Mouse (Mus musculus) lung, postnatal 0 days (tissue): ENCODE measurements at regions not wholly inside any gene's neighbourhood (a gene's known extent, or its start where the extent isn't known, plus 50 kb on each side); places are given as distances from the start of the nearest gene placed in this dataset.
A peak's percentile ranks its signal among the peaks of the same experiment; 100 is the strongest.

Source experiments
- ATAC-seq: fragments of 200-750 bp; cut with Nextera tagmentation; 2 replicates; pipeline ENCODE4 v1.8.0; 2017; ENCODE audit warnings: moderate library complexity
- DNase-seq: peaks from one replicate; pipeline ENCODE4 v3.0.0-alpha.2; 2016; ENCODE audit warnings: low spot score
- H3K27ac ChIP-seq: fragments of 300-500 bp; sonication (generic); 2 replicates; pipeline ENCODE4 v1.5.1; 2014; ENCODE audit warnings: antibody characterized with exemption, mild to moderate bottlenecking, low read length, mixed read lengths
- H3K27me3 ChIP-seq: fragments of 300-500 bp; sonication (generic); replicated peaks from 2 replicates; pipeline ENCODE4 v1.6.1; 2014; ENCODE audit warnings: low read length, mixed read lengths; ENCODE audit not compliant: insufficient read depth
- H3K36me3 ChIP-seq: fragments of 300-500 bp; sonication (generic); 2 replicates; pipeline ENCODE4 v1.6.1; 2014; ENCODE audit warnings: low read length, mixed read lengths; ENCODE audit not compliant: insufficient read depth
- H3K4me1 ChIP-seq: fragments of 300-500 bp; sonication (generic); 2 replicates; pipeline ENCODE4 v1.6.1; 2014; ENCODE audit warnings: antibody characterized with exemption, low read depth, low read length, mixed read lengths; ENCODE audit not compliant: insufficient read depth
- H3K4me2 ChIP-seq: fragments of 300-500 bp; sonication (generic); replicated peaks from 2 replicates; pipeline ENCODE4 v1.6.1; 2014; ENCODE audit warnings: low read depth, mild to moderate bottlenecking, low read length, moderate library complexity, mixed read lengths
- H3K4me3 ChIP-seq: fragments of 300-500 bp; sonication (generic); 2 replicates; pipeline ENCODE4 v1.5.1; 2014; ENCODE audit warnings: low read depth, low read length
- H3K9ac ChIP-seq: fragments of 300-500 bp; sonication (generic); replicated peaks from 2 replicates; pipeline ENCODE4 v1.6.1; 2014; ENCODE audit warnings: low read depth, mild to moderate bottlenecking
- H3K9me3 ChIP-seq: fragments of 300-500 bp; sonication (generic); 2 replicates; pipeline ENCODE4 v1.6.1; 2016; ENCODE audit warnings: low read length, mixed read lengths
- CTCF ChIP-seq: IDR thresholded peaks from 2 replicates; pipeline ENCODE4 v1.5.1; 2016; ENCODE audit warnings: antibody characterized with exemption, mild to moderate bottlenecking
- EP300 ChIP-seq: IDR thresholded peaks from 2 replicates; pipeline ENCODE4 v1.6.1; 2016; ENCODE audit warnings: antibody characterized with exemption, mild to moderate bottlenecking, control low read depth
- WGBS: fragments of 180-500 bp; shearing (Covaris S2); extraction: QIAGEN DNeasy Blood & Tissue Kit; methylation state at CpG from one replicate; pipeline ENCODE4 v1.1.7; 2014; 5-methylcytosine and 5-hydroxymethylcytosine counted together

DNA sequence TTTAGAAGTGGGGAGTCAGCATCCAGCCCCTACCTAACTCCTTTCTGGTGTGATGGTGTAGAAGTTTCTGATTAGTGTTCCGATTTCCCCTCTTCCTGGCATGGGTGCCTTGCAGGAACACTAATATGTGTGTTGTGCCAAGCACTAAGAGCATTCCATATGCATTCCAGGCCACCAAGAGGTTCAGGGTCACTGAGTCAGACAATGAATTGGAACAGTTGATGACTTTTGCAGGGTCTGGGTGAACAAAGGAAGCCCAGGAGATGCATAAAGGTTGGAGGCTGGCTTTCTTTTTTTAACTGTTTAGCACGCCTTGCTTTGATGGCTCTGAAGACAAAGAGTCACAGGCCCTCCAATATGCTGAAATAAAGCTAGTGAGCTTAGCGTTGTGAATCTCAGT lies 244.3 kb upstream of the Thbs1 start:
- Histone ChIP-seq H3K4me1 (no peaks in the 10 kb centered on the region), H3K36me3 (no peaks in the 10 kb centered on the region), H3K9ac (no peak overlapping the region), H3K4me2 (no peak overlapping the region), H3K27ac (no peak overlapping the region), H3K27me3 (no peaks in the 10 kb centered on the region), H3K4me3 (no peak overlapping the region), H3K9me3 (no peaks in the 10 kb centered on the region)
- WGBS, result 51% methylated on average over 3 of the region's 3 CpGs
- ATAC-seq (peak; percentile 47), DNase-seq (peak; percentile 53)
- no peak for TF ChIP-seq EP300

- no peak for DNase-seq
Observed at GRCm38 (mm10) chr2:117868857-117869256, 242.8 kb upstream of the Thbs1 start.

DNA sequence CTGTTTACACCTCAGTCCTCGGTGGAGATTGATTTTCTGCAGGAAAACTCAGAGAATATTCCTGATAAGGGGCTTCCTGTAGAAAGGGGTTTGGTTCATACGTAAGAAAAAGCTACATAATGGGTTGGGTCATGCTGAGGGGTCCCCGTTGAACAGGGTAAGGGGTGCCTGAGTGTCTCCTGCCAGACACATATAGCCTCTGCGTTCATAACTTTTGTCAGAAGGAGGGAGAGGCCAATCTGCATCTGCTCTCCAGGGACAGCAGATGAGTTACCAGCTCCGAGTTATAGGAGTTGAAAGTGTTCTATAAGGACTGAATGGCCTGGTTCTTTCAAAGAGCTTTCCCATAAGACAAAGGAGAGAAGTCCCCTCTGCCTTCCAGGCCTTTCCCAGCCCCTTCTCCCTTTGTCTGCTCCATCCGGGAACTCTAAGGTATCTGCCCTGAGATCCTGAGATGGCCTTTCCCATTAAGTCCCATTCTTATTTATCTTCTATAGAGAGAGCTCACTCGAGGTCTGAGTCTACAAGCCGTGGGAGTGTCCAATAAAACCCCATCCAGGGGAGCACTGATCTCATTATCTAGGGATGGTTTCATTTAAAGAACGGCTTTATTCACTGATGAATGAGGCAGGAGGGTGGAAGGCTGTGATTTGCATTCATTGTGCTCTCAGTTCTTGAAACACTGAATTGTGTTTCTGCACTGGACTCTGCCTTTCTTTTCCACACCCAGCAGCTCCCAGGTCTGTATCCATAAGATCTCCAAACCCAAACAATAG lies 240.0 kb upstream of the Thbs1 start:
- Histone ChIP-seq H3K4me1 (no peaks in the 10 kb centered on the region), H3K27me3 (no peaks in the 10 kb centered on the region), H3K9ac (no peak overlapping the region), H3K27ac (no peak overlapping the region), H3K4me3 (no peak overlapping the region), H3K4me2 (no peak overlapping the region), H3K36me3 (no peaks in the 10 kb centered on the region), H3K9me3 (no peaks in the 10 kb centered on the region)
- DNase-seq (no peak), ATAC-seq (no peak)
- TF ChIP-seq CTCF (no peak), EP300 (no peak)
- WGBS, result 48% methylated on average over 9 of the region's 9 CpGs

More at GRCm38 (mm10) chr2:117868857-117869256, 242.8 kb upstream of the Thbs1 start:
- no peak for ATAC-seq
- Histone ChIP-seq H3K4me3 (no peak overlapping the region), H3K9ac (no peak overlapping the region), H3K36me3 (no peaks in the 10 kb centered on the region), H3K27me3 (no peaks in the 10 kb centered on the region), H3K27ac (no peak overlapping the region), H3K4me1 (no peaks in the 10 kb centered on the region), H3K4me2 (no peak overlapping the region), H3K9me3 (no peaks in the 10 kb centered on the region)
- TF ChIP-seq CTCF (no peak), EP300 (no peak)
- 86% methylated on average over 1 of the region's 1 CpGs for WGBS

DNA sequence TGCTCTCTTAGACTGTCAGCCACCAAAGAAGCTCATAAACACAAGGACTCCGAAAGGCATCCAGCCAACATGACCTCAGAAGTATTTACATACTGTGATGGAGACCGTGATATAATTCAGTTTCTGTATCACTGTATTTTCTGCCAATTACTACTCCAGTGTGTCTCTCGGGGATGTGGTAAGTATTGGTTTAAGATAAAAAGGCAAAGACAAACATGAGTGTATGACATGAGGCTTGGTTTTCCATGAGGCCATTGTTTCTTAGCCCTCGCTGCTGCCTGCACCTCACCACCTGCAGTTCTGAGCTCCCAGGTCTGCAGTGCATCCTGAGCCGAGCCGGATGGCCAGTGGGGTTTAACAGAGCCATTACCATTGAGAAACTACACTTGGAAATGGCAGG lies 233.9 kb upstream of the Thbs1 start:
- peak; percentile 84 for DNase-seq
- H3K4me2 ChIP-seq, result no peak overlapping the region
- H3K27ac ChIP-seq, result no peak overlapping the region
- no peak overlapping the region for H3K4me3 ChIP-seq
- 40% methylated on average over 6 of the region's 6 CpGs for WGBS
- TF ChIP-seq EP300 (no peak), CTCF (no peak)
- H3K27me3 ChIP-seq, result no peaks in the 10 kb centered on the region
- no peaks in the 10 kb centered on the region for H3K9me3 ChIP-seq
- peak; percentile 84 for ATAC-seq
- H3K9ac ChIP-seq, result no peak overlapping the region
- no peaks in the 10 kb centered on the region for H3K36me3 ChIP-seq
- H3K4me1 ChIP-seq, result no peaks in the 10 kb centered on the region

- no peak overlapping the region for H3K27ac ChIP-seq
- no peaks in the 10 kb centered on the region for H3K36me3 ChIP-seq
- no peak overlapping the region for H3K4me2 ChIP-seq
- DNase-seq (no peak), ATAC-seq (no peak)
- no peak overlapping the region for H3K9ac ChIP-seq
- H3K4me1 ChIP-seq, result no peaks in the 10 kb centered on the region
- TF ChIP-seq CTCF (no peak), EP300 (no peak)
- no peaks in the 10 kb centered on the region for H3K27me3 ChIP-seq
- no peak overlapping the region for H3K4me3 ChIP-seq
- WGBS, result 77% methylated on average over 4 of the region's 4 CpGs
- H3K9me3 ChIP-seq, result no peaks in the 10 kb centered on the region
Observed at GRCm38 (mm10) chr2:117882136-117882535, 229.5 kb upstream of the Thbs1 start.

- Histone ChIP-seq H3K27ac (no peak overlapping the region), H3K27me3 (no peaks in the 10 kb centered on the region), H3K4me3 (no peak overlapping the region), H3K4me2 (no peak overlapping the region), H3K36me3 (no peaks in the 10 kb centered on the region), H3K4me1 (no peaks in the 10 kb centered on the region), H3K9me3 (no peaks in the 10 kb centered on the region), H3K9ac (no peak overlapping the region)
- ATAC-seq (no peak), DNase-seq (no peak)
- WGBS, result 82% methylated on average over 2 of the region's 2 CpGs
- no peak for TF ChIP-seq EP300
- TF ChIP-seq CTCF, result no peak
Observed at GRCm38 (mm10) chr2:117882890-117883289, 228.8 kb upstream of the Thbs1 start.

DNA sequence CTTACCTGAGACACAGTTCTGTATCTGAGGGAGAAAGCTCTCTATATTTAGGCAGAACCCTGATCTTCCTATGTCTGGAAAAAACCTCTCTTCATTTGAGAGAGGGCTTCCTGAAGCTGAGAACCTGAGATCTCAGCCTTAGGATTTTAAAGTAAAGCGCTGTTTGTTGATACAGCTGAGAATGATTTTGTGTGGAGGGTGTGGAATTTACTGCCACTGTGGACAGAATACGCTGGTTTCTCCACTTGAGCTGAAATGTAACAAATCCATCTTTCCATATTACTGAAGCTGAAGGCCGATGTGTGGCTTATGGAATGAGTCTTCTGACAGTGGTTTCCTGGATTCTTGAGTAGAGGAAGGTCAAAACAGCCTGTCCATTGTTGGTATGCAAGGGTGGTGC lies 225.2 kb upstream of the Thbs1 start:
- no peak for DNase-seq
- no peak overlapping the region for H3K9ac ChIP-seq

More for the DNA sequence above, 225.2 kb upstream of the Thbs1 start:
- 61% methylated on average over 3 of the region's 3 CpGs for WGBS
- H3K27me3 ChIP-seq, result no peaks in the 10 kb centered on the region
- H3K4me3 ChIP-seq, result no peak overlapping the region
- TF ChIP-seq CTCF, result no peak
- no peak for TF ChIP-seq EP300
- no peaks in the 10 kb centered on the region for H3K36me3 ChIP-seq
- no peaks in the 10 kb centered on the region for H3K4me1 ChIP-seq
- no peaks in the 10 kb centered on the region for H3K9me3 ChIP-seq
- H3K27ac ChIP-seq, result no peak overlapping the region
- no peak overlapping the region for H3K4me2 ChIP-seq
- no peak for ATAC-seq
